ENCODE assay signal across 8 mouse cellular contexts in the genomic region with DNA sequence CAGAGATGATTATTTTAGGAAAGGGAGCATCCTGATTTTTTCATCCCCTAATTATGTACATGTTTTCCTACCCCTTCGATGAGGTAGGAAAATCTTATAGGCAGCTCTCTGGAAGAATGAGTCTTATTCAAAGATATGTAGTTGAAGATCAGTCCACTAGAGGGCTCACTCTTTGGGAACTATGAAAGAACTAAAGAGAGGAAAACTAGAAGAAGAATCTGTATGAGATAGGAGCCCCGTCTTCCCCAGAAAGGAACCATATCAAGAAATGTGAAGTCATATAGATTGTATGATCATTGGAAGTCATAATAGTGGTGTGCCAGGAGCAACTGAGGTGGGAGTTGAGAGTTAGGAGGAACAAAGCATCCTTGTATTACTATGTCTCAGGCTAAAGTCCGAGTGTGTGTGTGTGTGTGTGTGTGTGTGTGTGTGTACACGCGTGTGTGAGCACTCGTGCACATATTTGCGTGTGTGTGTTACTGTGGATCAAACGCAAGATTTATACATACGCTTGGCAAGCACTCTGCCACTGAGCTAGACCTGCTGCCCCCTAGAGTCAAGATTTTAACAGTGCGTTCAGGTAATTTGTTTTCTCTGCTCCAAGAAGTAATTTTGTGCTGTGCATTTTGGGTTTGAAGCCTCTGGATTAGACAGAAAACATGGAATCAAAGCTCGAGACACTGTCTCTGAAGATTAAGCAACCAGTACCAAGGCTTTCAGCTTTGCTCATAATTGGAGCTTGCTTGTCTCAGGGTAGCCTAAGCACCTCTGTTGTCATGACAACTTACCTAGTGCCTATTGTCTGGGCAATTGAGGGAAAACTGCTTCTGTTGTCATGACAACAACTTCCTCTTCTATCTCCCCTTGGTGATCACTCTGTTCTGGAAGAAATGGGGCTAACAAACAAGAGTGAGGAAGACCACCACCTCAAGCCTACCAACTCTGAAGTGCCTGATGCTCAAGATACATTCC. TPM values are rescaled to one million over a fixed set of nuclear protein-coding genes. Genes with fewer than 3 reads are reported as not detected.
A peak's percentile ranks its signal among the peaks of the same experiment; 100 is the strongest.
DNase-seq lines count a peak whose midpoint lies in the region; ATAC-seq and TF ChIP-seq lines count a peak whose summit lies in the region.
"Had no signal": no experiment of that assay in that cellular context is flagged by ENCODE, and none has a peak within 500 bp of the region (broad histone marks: within the 10 kb centered on the region; RNA-seq: fewer than 3 reads in every experiment).

No protein-coding gene starts in this region.

- no peaks in the 10 kb centered on the region for H3K9me3 ChIP-seq in CH12.LX (replicated peaks; ENCODE audit: low read length)
- no peaks in the 10 kb centered on the region for H3K9me3 ChIP-seq in hindbrain, embryonic 14.5 days (ENCODE audit: control insufficient read depth, low read length)

- peak; percentile 29 to 55 for TF ChIP-seq CTCF in CH12.LX (conservative IDR thresholded peaks at IDR 0.05 in 1 of 2, IDR thresholded peaks at IDR 0.05 in 1 of 2; ENCODE audit: low read depth in 2 of 2, low read length in 2 of 2)

- no peaks in the 10 kb centered on the region for H3K79me2 ChIP-seq in CH12.LX (replicated peaks; ENCODE audit: control insufficient read depth, extremely low read depth, insufficient read depth, poor library complexity, severe bottlenecking)

- TF ChIP-seq POLR2A in CH12.LX (IDR thresholded peaks at IDR 0.05; ENCODE audit: low read depth, low read length) = no peak

- dilution Hi-C loops in CH12.LX (cut with MboI; ENCODE audit: extremely low pct_ligation_motif_present, extremely low pct_unique_long_range_greater_than_20kb, low sequenced_read_pairs) = no loop called here

- 67% methylated on average over 11 of the region's 11 CpGs for WGBS in hindbrain, embryonic 14.5 days

- H3K4me1 ChIP-seq in CH12.LX (ENCODE audit: control insufficient read depth in 1 of 2, insufficient read depth in 2 of 2) = no peaks in the 10 kb centered on the region
- no peaks in the 10 kb centered on the region for H3K4me1 ChIP-seq in hindbrain, embryonic 14.5 days (replicated peaks; ENCODE audit: control insufficient read depth, insufficient read depth, low read length)

- DNase-seq in kidney, postnatal 36 days = peak; percentile 10 to 19
- no peak for DNase-seq in kidney, adult 8-10 months
- DNase-seq in CH12.LX (ENCODE audit: extremely low read depth) (peak; percentile 33), ZHBTc4 (ENCODE audit: low read depth, low spot score) (peak; percentile 56)
- peak; percentile 63 for DNase-seq in hindbrain, embryonic 14.5 days (ENCODE audit: low spot score)
- DNase-seq in urinary bladder, postnatal 4 days (ENCODE audit: low spot score in 2 of 2) = no peak
- DNase-seq in urinary bladder, adult 18-20 months (ENCODE audit: low spot score in 2 of 2) = no peak

- H3K27me3 ChIP-seq in CH12.LX (replicated peaks) = no peaks in the 10 kb centered on the region
- H3K27me3 ChIP-seq in hindbrain, embryonic 14.5 days (ENCODE audit: control insufficient read depth, insufficient read depth, low read length) = no peaks in the 10 kb centered on the region

- in situ Hi-C loops in CH12.LX (cut with MboI; ENCODE audit: low pct_ligation_motif_present, low pct_unique_long_range_greater_than_20kb, low sequenced_read_pairs) = no loop called here

- no peak overlapping the region for H3K4me3 ChIP-seq in CH12.LX (replicated peaks in 1 of 3; ENCODE audit: low read depth in 2 of 3, low read length in 2 of 3, poor library complexity in 1 of 3)
- no peak overlapping the region for H3K4me3 ChIP-seq in hindbrain, embryonic 14.5 days (replicated peaks; ENCODE audit: low read length)

- no peak overlapping the region for H3K9ac ChIP-seq in CH12.LX (ENCODE audit: insufficient read depth, low read depth)
- H3K9ac ChIP-seq in hindbrain, embryonic 14.5 days = no peak overlapping the region

- TF ChIP-seq EP300 in CH12.LX (IDR thresholded peaks at IDR 0.05; ENCODE audit: low read length) = no peak

- no peak overlapping the region for H3K4me2 ChIP-seq in CH12.LX (ENCODE audit: insufficient read depth, low read depth, poor library complexity, severe bottlenecking)
- no peak overlapping the region for H3K4me2 ChIP-seq in hindbrain, embryonic 14.5 days (replicated peaks)

- TF ChIP-seq RAD21 in CH12.LX (IDR thresholded peaks at IDR 0.05; ENCODE audit: low read depth, low read length) = no peak; the same call in 1 of the 2 replicates

- ATAC-seq in hindbrain, embryonic 14.5 days (ENCODE audit: low FRiP score) = peak; percentile 65; the same call in 1 of the 2 replicates

- peaks cover 6 to 56% of the 10 kb centered on the region in 2 experiments for H3K36me3 ChIP-seq in CH12.LX (replicated peaks in 1 of 2; ENCODE audit: control insufficient read depth in 1 of 2, insufficient read depth in 1 of 2, low read length in 1 of 2)
- no peaks in the 10 kb centered on the region for H3K36me3 ChIP-seq in hindbrain, embryonic 14.5 days (replicated peaks; ENCODE audit: control insufficient read depth, insufficient read depth)

- no peak overlapping the region for H3K27ac ChIP-seq in CH12.LX (ENCODE audit: insufficient read depth, low read depth)
- peak overlapping the region; percentile 16; the same call in 1 of the 2 replicates for H3K27ac ChIP-seq in hindbrain, embryonic 14.5 days

TF ChIP-seq in CH12.LX, 34 proteins besides CTCF, POLR2A, EP300 and RAD21:
- TF ChIP-seq SMC3 (IDR thresholded peaks at IDR 0.05; ENCODE audit: low read depth, low read length) = peak; percentile 35
- no peak for TF ChIP-seq JUND (conservative IDR thresholded peaks at IDR 0.05; ENCODE audit: low read depth, low read length)

RNA-seq across cellular contexts. Expression of a gene that starts 17.9 kb away (rescaled TPM):
- total RNA-seq in CH12.LX (2012; rRNA removed) = 189 and 254 TPM in 2 replicates
- 585 and 613 TPM in 2 replicates for total RNA-seq in CH12.LX (2014; rRNA removed)
- polyA plus RNA-seq in CH12.LX (2012; ENCODE audit: insufficient read length, low read depth) = 358 and 445 TPM in 2 replicates
- polyA plus RNA-seq in hindbrain, embryonic 14.5 days (2014; fragmentation: Nextera tagmentation; extraction: Ambion mirVana) = 545 and 593 TPM in 2 replicates

RNA-seq across cellular contexts. Expression of a gene that starts 18.6 kb away (rescaled TPM):
- total RNA-seq in CH12.LX (2012; rRNA removed) (not detected in 2 replicates), CH12.LX (2014; rRNA removed) (not detected in 2 replicates)
- not detected in 2 replicates for polyA plus RNA-seq in CH12.LX (2012; ENCODE audit: insufficient read length, low read depth)
- polyA plus RNA-seq in hindbrain, embryonic 14.5 days (2014; fragmentation: Nextera tagmentation; extraction: Ambion mirVana) = 0.11 TPM in 1 of 2 replicates, not detected in the other
- polyA plus RNA-seq: liver, embryonic 16.5 days had no signal

RNA-seq across cellular contexts. Expression of a gene that starts 53.6 kb away (rescaled TPM):
- total RNA-seq in CH12.LX (2012; rRNA removed) = 0.08 TPM in 2 replicates
- total RNA-seq in CH12.LX (2014; rRNA removed) = not detected in 2 replicates
- polyA plus RNA-seq in CH12.LX (2012; ENCODE audit: insufficient read length, low read depth) = not detected in 2 replicates
- 24.6 and 24.9 TPM in 2 replicates for polyA plus RNA-seq in hindbrain, embryonic 14.5 days (2014; fragmentation: Nextera tagmentation; extraction: Ambion mirVana)

Comparison
In these comparisons a context has a peak if more than half of its experiments do, and no peak if none do; other contexts are left out.
1. DNase-seq: peak in kidney, postnatal 36 days (2 of 2), CH12.LX (single experiment), ZHBTc4 (single experiment) and hindbrain, embryonic 14.5 days (single experiment); none in kidney, adult 8-10 months (0 of 2), urinary bladder, postnatal 4 days (0 of 2) and urinary bladder, adult 18-20 months (0 of 2).
2. RNA of a gene that starts 53.6 kb away (polyA plus RNA-seq): 24.6 to 24.9 TPM in hindbrain, embryonic 14.5 days; not detected in CH12.LX; every median in the first group is over 10 times any median in the second.